Mouse (Mus musculus): ENCODE data around the gene Slc34a2. TPM values are rescaled to one million over a fixed set of nuclear protein-coding genes. Genes with fewer than 3 reads are reported as not detected.

Gene Slc34a2
- polyA plus RNA-seq, 1 experiment from 2014 or later = not detected

DNA sequence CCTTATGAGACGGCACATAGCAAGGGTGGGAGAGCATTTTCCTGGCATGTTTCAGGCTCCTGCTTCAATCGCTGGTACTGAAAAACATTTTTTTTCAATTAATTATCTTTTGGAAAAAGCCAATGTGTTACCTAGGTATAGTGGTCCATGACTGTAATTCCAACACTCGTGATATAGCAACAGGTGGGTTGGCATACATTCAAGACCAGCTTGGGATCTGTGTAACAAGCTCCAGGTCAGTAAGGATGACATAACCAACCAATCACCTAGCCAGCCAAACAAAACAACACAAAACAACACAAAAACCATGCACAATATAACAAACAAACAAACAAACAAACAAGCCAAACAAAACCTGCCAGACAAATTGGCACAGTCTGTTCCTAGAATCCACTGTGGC, 33.9 kb upstream of the Slc34a2 start:
- Histone ChIP-seq H3K27ac (no peak overlapping the region), H3K36me3 (no peaks in the 10 kb centered on the region), H3K4me1 (no peaks in the 10 kb centered on the region), H3K4me3 (no peak overlapping the region), H3K9me3 (no peaks in the 10 kb centered on the region), H3K27me3 (ENCODE audit: insufficient read depth, poor library complexity, severe bottlenecking) (no peaks in the 10 kb centered on the region)
- WGBS = 88% methylated on average over 3 of the region's 3 CpGs
- DNase-seq (ENCODE audit: low spot score) = no peak

GRCm38 (mm10) chr5:53009027-53009769, 28.7 kb upstream of the Slc34a2 start:
- Histone ChIP-seq H3K4me3 (no peak overlapping the region), H3K27me3 (ENCODE audit: insufficient read depth, poor library complexity, severe bottlenecking) (no peaks in the 10 kb centered on the region), H3K27ac (no peak overlapping the region), H3K4me1 (no peaks in the 10 kb centered on the region), H3K9me3 (no peaks in the 10 kb centered on the region), H3K36me3 (no peaks in the 10 kb centered on the region)
- 70% methylated on average over 8 of the region's 8 CpGs for WGBS
- DNase-seq (ENCODE audit: low spot score) = no peak

GRCm38 (mm10) chr5:53009770-53010133, 28.1 kb upstream of the Slc34a2 start:
- no peaks in the 10 kb centered on the region for H3K27me3 ChIP-seq (ENCODE audit: insufficient read depth, poor library complexity, severe bottlenecking)
- WGBS = 73% methylated on average over 4 of the region's 4 CpGs
- no peak overlapping the region for H3K27ac ChIP-seq
- no peaks in the 10 kb centered on the region for H3K4me1 ChIP-seq
- no peak overlapping the region for H3K4me3 ChIP-seq
- no peaks in the 10 kb centered on the region for H3K36me3 ChIP-seq
- no peaks in the 10 kb centered on the region for H3K9me3 ChIP-seq
- DNase-seq (ENCODE audit: low spot score) = no peak

GRCm38 (mm10) chr5:53011327-53011726, 26.6 kb upstream of the Slc34a2 start:
- Histone ChIP-seq H3K36me3 (no peaks in the 10 kb centered on the region), H3K27me3 (ENCODE audit: insufficient read depth, poor library complexity, severe bottlenecking) (no peaks in the 10 kb centered on the region), H3K4me1 (no peaks in the 10 kb centered on the region), H3K27ac (no peak overlapping the region), H3K4me3 (no peak overlapping the region), H3K9me3 (no peaks in the 10 kb centered on the region)
- no peak for DNase-seq (ENCODE audit: low spot score)
- 79% methylated on average over 3 of the region's 3 CpGs for WGBS

DNA sequence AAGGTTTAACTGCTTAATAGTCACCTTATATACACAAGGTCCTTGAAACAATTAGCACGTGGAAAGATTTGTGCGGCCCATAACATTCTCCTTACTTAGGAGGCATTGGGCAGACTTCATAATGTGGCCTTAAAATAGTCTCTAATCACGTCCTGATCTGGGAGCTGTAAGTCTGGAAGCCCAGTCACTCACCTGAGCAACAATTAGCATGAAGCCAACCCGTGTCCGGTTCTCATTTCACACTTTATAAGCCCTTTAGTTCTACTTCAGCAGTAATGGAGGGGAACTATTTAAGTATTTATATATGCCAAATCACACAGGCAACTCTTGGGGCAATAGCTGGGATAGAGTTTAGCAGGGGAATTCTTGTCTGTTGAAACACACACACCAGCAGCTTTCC, 21.3 kb upstream of the Slc34a2 start:
- Histone ChIP-seq H3K4me1 (no peaks in the 10 kb centered on the region), H3K9me3 (no peaks in the 10 kb centered on the region), H3K27ac (no peak overlapping the region), H3K36me3 (no peaks in the 10 kb centered on the region), H3K4me3 (no peak overlapping the region), H3K27me3 (ENCODE audit: insufficient read depth, poor library complexity, severe bottlenecking) (no peaks in the 10 kb centered on the region)
- WGBS = 76% methylated on average over 5 of the region's 5 CpGs
- DNase-seq (ENCODE audit: low spot score) = no peak

GRCm38 (mm10) chr5:53018316-53018715, 19.6 kb upstream of the Slc34a2 start:
- Histone ChIP-seq H3K9me3 (no peaks in the 10 kb centered on the region), H3K27me3 (ENCODE audit: insufficient read depth, poor library complexity, severe bottlenecking) (no peaks in the 10 kb centered on the region), H3K36me3 (no peaks in the 10 kb centered on the region), H3K27ac (no peak overlapping the region), H3K4me3 (no peak overlapping the region), H3K4me1 (no peaks in the 10 kb centered on the region)
- no peak for DNase-seq (ENCODE audit: low spot score)
- WGBS = 78% methylated on average over 4 of the region's 4 CpGs

- DNase-seq (ENCODE audit: low spot score) = no peak
- WGBS = 73% methylated on average over 2 of the region's 2 CpGs
- H3K36me3 ChIP-seq = no peaks in the 10 kb centered on the region
- H3K27ac ChIP-seq = no peak overlapping the region
- H3K9me3 ChIP-seq = no peaks in the 10 kb centered on the region
- H3K4me1 ChIP-seq = 0 out of 2 replicates have a peak, but pooled peaks cover 2% of the 10 kb centered on the region
- no peak overlapping the region for H3K4me3 ChIP-seq
- no peaks in the 10 kb centered on the region for H3K27me3 ChIP-seq (ENCODE audit: insufficient read depth, poor library complexity, severe bottlenecking)
Observed at GRCm38 (mm10) chr5:53023432-53023831, 14.4 kb upstream of the Slc34a2 start.

DNA sequence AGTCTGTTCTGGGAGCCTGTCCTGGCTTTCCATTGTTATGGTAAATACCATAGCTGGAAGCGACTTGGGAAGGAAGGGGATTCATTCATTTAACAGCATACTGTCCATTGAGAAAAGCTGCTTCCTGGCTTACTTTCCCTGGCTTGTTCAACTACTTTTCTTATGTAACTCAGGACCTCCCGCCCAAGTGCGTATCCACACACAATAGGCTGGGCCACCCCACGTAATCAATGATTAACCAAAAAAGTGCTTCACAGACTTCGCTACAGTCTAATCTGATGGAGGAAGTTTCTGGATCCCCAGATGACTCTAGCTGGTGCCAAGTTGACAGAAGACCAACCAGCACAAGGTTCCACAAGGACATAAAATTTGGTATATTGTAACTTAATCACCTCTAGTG, 14.0 kb upstream of the Slc34a2 start:
- 76% methylated on average over 5 of the region's 5 CpGs for WGBS
- H3K27ac ChIP-seq = no peak overlapping the region
- no peak overlapping the region for H3K4me3 ChIP-seq
- no peaks in the 10 kb centered on the region for H3K9me3 ChIP-seq
- no peaks in the 10 kb centered on the region for H3K27me3 ChIP-seq (ENCODE audit: insufficient read depth, poor library complexity, severe bottlenecking)
- H3K4me1 ChIP-seq = 0 out of 2 replicates have a peak, but pooled peaks cover 2% of the 10 kb centered on the region
- H3K36me3 ChIP-seq = no peaks in the 10 kb centered on the region
- DNase-seq (ENCODE audit: low spot score) = no peak

DNA sequence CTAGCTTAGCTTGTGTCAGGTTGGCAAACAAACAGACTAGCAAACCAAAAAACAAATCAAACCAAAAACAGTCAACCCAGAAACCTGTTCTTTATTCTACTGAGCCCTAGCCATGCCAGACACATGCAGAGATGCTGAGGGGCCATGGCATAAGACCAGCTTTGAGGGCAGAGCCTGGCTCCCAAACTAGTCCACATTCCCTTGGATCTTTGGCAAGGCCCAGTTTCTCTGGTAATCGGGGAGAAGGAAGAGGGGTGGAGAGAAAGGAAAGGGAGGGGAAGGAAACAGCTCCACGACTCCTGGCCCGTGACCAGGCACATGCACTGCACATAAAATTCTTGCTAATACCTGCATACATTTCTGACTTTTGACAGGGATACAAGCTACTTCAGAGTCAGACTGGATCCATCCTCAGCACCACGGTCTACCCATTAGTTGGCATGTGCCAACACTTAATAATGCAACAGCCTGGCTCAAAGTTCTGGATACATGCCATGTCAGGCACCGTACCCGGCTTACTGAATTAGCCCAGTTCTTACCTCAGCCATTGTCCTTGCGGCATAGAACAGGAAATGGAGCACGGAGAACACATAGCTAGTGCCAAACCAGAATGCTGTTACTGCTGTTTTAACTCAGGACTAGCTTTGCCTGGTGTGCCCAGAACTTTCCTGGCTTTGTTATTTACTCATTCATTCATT, 12.5 kb upstream of the Slc34a2 start:
- no peak overlapping the region for H3K27ac ChIP-seq
- 0 out of 2 replicates have a peak, but pooled peaks cover 2% of the 10 kb centered on the region for H3K4me1 ChIP-seq
- H3K9me3 ChIP-seq = no peaks in the 10 kb centered on the region
- no peak overlapping the region for H3K4me3 ChIP-seq
- H3K27me3 ChIP-seq (ENCODE audit: insufficient read depth, poor library complexity, severe bottlenecking) = no peaks in the 10 kb centered on the region
- WGBS = 83% methylated on average over 8 of the region's 8 CpGs
- DNase-seq (ENCODE audit: low spot score) = no peak
- H3K36me3 ChIP-seq = no peaks in the 10 kb centered on the region

- Histone ChIP-seq H3K9me3 (no peaks in the 10 kb centered on the region), H3K36me3 (no peaks in the 10 kb centered on the region), H3K27me3 (ENCODE audit: insufficient read depth, poor library complexity, severe bottlenecking) (no peaks in the 10 kb centered on the region), H3K27ac (no peak overlapping the region), H3K4me1 (0 out of 2 replicates have a peak, but pooled peaks cover 6% of the 10 kb centered on the region), H3K4me3 (no peak overlapping the region)
- DNase-seq (ENCODE audit: low spot score) = no peak
- WGBS = 72% methylated on average over 1 of the region's 1 CpGs
Observed at GRCm38 (mm10) chr5:53031346-53031745, 6.5 kb upstream of the Slc34a2 start.

DNA sequence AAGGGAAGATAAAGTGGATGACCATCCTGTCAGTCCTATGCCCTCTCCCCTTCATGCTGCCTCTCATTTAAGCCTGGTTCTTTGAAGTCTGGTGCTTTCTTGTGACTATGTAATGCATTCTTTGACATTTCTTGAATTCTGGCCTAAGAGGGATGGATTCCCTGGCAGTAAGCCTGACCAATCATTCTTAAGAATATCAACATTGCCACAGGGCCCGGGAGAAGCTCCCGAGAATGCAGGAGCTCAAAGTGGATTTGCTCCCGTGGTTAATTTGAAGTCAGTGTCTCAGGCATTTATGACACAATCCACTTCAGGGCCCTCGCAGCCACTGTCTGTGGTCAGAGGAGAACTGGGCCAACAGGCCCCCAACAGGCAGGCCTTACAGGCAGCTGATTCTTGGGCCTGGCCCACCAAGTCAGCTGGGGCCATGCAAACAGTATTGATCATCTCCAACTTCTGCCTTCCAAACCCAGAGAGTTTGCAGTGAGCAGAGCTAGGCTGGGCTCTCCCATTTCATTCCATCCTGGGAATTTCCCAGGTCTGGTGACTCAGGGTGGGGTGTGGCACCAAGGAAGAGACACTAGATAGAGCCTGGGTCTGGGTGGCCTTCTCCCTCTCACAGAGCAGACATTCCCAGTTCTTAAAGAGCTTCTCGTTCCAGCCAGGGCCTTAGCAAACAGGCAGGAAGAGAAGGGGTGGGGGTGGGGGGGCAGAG, 4.3 kb downstream of the Slc34a2 start:
- WGBS = 38% methylated on average over 5 of the region's 5 CpGs
- no peak overlapping the region for H3K4me3 ChIP-seq
- H3K27ac ChIP-seq = no peak overlapping the region; the same call in 1 of the 2 replicates
- no peak for DNase-seq (ENCODE audit: low spot score)
- no peaks in the 10 kb centered on the region for H3K9me3 ChIP-seq
- H3K36me3 ChIP-seq = no peaks in the 10 kb centered on the region
- peaks cover 11% of the 10 kb centered on the region for H3K4me1 ChIP-seq
- H3K27me3 ChIP-seq (ENCODE audit: insufficient read depth, poor library complexity, severe bottlenecking) = no peaks in the 10 kb centered on the region

GRCm38 (mm10) chr5:53042771-53043371, 5.0 kb downstream of the Slc34a2 start:
- WGBS = 85% methylated on average over 8 of the region's 8 CpGs
- Histone ChIP-seq H3K9me3 (no peaks in the 10 kb centered on the region), H3K4me1 (peaks cover 11% of the 10 kb centered on the region), H3K36me3 (no peaks in the 10 kb centered on the region), H3K4me3 (no peak overlapping the region), H3K27me3 (ENCODE audit: insufficient read depth, poor library complexity, severe bottlenecking) (peaks cover 4% of the 10 kb centered on the region; the same call in 1 of the 2 replicates), H3K27ac (no peak overlapping the region)
- no peak for DNase-seq (ENCODE audit: low spot score)

- H3K9me3 ChIP-seq = no peaks in the 10 kb centered on the region
- DNase-seq (ENCODE audit: low spot score) = no peak
- 49% methylated on average over 1 of the region's 1 CpGs for WGBS
Observed at GRCm38 (mm10) chr5:53043716-53044115, 5.8 kb downstream of the Slc34a2 start.

More at GRCm38 (mm10) chr5:53043716-53044115, 5.8 kb downstream of the Slc34a2 start:
- H3K36me3 ChIP-seq = no peaks in the 10 kb centered on the region
- no peak overlapping the region for H3K27ac ChIP-seq
- H3K27me3 ChIP-seq (ENCODE audit: insufficient read depth, poor library complexity, severe bottlenecking) = peaks cover 13% of the 10 kb centered on the region
- H3K4me3 ChIP-seq = no peak overlapping the region
- H3K4me1 ChIP-seq = peaks cover 14% of the 10 kb centered on the region
